Mouse (Mus musculus) MEL (cell line): ENCODE data around the gene Tapt1.

Source experiments
- CTCF ChIP-seq, 3 experiments: IDR thresholded peaks in 2 of 3; conservative IDR thresholded peaks in 1 of 3; 2 replicates each; pipeline ENCODE4 v1.5.1; 2011 to 2012; ENCODE audit warnings: low read length in 3 of 3, low read depth in 2 of 3, mild to moderate bottlenecking in 2 of 3, improper control_type of control experiment in 1 of 3, inconsistent platforms in 1 of 3, mixed read lengths in 1 of 3, moderate library complexity in 1 of 3; ENCODE audit not compliant: control insufficient read depth in 1 of 3, insufficient read depth in 1 of 3, poor library complexity in 1 of 3, severe bottlenecking in 1 of 3
- ELF1 ChIP-seq: IDR thresholded peaks from 2 replicates; pipeline ENCODE4 v1.6.1; 2014; ENCODE audit warnings: low read depth, mild to moderate bottlenecking, inconsistent platforms, low read length, improper control_type of control experiment, moderate library complexity
- MAFK ChIP-seq: IDR thresholded peaks from 2 replicates; pipeline ENCODE4 v1.6.1; 2011; ENCODE audit warnings: low read depth, mild to moderate bottlenecking, low read length, improper control_type of control experiment, borderline replicate concordance
- MAX ChIP-seq: IDR thresholded peaks from 2 replicates; pipeline ENCODE4 v1.6.1; 2011; ENCODE audit warnings: low read length, improper control_type of control experiment
- POLR2A ChIP-seq, 2 experiments: IDR thresholded peaks; 2 replicates each; pipeline ENCODE4 v1.6.1; 2011 to 2012; ENCODE audit warnings: low read length in 2 of 2, mild to moderate bottlenecking in 2 of 2, control low read depth in 1 of 2, improper control_type of control experiment in 1 of 2, low read depth in 1 of 2, moderate library complexity in 1 of 2; ENCODE audit not compliant: control insufficient read depth in 1 of 2, insufficient read depth in 1 of 2, poor library complexity in 1 of 2
- SMC3 ChIP-seq: IDR thresholded peaks from 2 replicates; pipeline ENCODE4 v1.6.1; 2011; ENCODE audit warnings: low read depth, low read length, improper control_type of control experiment
- ZNF384 ChIP-seq: IDR thresholded peaks from 2 replicates; pipeline ENCODE4 v1.6.1; 2012; ENCODE audit warnings: low read depth, mild to moderate bottlenecking, inconsistent platforms, low read length, improper control_type of control experiment

GRCm38 (mm10) chr5:44234606-44235005 is 8.2 kb upstream of the Tapt1 start:
- no peak for TF ChIP-seq ZNF384
- TF ChIP-seq CTCF (IDR thresholded peaks at IDR 0.05 in 2 of 3, conservative IDR thresholded peaks at IDR 0.05 in 1 of 3; ENCODE audit: control insufficient read depth in 1 of 3, insufficient read depth in 1 of 3, low read depth in 2 of 3, low read length in 3 of 3, poor library complexity in 1 of 3, severe bottlenecking in 1 of 3) = no peak
- no peak for TF ChIP-seq ELF1
- TF ChIP-seq MAX = no peak
- TF ChIP-seq SMC3 = no peak
- TF ChIP-seq MAFK = no peak
- no peak for TF ChIP-seq POLR2A (IDR thresholded peaks at IDR 0.05; ENCODE audit: control insufficient read depth in 1 of 2, insufficient read depth in 1 of 2, low read depth in 1 of 2, low read length in 2 of 2, poor library complexity in 1 of 2)
